Mouse (Mus musculus) right cerebral cortex, postnatal 4 days (tissue): Measurements from ENCODE around the gene Zbtb20.

ENCODE experiments used
- DNase-seq: peaks from one replicate; pipeline ENCODE4 v3.0.0-alpha.2; 2022

Gene Zbtb20

DNA sequence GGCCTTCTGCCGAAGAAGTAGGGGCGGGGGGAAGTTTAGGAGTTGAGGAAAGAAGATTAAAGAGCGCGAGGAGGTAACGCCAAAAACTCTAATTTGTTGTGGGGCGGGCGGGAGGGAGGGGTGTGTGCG is at the start of gene Zbtb20:
Gene Zbtb20 (plus strand): TSS at position 30 of the 129 bp plus-strand sequence.
- DNase-seq, result no peak

DNA sequence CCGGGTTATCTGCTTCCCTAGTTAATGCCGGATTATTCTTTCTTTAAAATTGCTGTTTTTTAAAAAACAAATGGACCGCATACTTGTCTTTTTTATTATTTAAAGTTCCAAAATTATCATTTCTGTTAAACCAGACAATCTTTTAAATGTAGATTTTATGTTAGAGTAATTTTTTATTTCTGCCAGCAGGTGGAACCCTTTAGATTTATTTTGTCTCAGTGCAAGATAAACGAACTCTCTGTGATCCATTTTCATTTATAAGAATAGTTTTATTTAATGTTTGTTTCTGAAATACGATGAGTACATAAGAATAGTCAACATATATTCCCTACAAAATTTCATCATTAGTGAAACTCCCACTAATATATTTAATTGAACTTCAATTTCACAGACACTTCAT is 39.7 kb upstream of the Zbtb20 start:
- no peak for DNase-seq

DNA sequence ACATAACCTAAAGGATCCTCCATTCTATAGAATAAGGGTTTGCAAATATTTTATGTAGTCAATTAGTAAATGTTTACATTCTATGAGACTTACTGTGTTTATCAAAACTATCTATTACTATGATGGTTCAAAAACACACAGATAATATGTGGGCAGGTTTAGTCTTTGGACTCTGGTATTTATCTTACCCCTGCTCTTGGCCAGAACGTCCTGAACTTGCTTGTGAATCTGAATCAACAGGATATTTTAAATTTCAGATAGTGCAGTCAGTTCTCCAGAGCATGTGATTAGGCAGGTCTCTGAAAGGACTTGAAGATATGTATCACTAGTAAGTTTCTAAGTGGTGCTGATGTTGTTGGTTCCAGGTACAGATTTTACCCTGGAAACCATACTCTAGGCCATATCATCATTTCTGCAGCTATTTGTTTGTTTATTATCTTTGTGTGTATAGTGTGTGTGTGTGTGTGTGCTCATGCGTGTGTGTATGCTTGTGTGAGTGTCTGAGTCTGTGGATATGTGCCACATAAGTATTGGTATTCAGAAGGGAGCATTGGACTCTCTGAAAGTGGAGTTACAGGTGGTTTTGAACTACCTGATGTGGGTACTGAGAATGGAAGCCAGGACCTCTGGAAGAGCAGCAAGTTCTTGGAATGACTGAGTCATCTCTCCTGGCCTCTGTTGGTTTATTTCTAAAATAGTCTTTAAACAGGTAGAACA is 39.1 kb upstream of the Zbtb20 start:
- DNase-seq, result no peak

DNA sequence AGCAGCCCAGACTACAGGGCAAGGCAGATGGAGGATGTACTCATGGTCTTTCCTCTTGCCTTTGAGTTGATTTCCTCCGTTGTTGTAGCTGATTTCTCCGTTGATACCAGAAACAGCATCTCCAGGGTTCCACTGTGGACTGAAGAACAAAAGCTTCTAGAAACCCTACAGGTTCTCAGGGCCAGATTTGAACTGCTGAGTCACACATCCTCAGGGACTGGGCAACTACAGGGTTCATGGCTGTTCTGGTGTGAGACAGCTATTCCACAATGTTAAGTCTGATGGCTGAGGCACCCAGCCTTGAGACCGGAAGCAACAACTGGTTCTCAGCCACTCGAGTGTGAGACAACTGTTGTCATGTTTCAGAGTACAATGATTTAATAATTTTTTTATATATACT is 37.5 kb upstream of the Zbtb20 start:
- no peak for DNase-seq

DNA sequence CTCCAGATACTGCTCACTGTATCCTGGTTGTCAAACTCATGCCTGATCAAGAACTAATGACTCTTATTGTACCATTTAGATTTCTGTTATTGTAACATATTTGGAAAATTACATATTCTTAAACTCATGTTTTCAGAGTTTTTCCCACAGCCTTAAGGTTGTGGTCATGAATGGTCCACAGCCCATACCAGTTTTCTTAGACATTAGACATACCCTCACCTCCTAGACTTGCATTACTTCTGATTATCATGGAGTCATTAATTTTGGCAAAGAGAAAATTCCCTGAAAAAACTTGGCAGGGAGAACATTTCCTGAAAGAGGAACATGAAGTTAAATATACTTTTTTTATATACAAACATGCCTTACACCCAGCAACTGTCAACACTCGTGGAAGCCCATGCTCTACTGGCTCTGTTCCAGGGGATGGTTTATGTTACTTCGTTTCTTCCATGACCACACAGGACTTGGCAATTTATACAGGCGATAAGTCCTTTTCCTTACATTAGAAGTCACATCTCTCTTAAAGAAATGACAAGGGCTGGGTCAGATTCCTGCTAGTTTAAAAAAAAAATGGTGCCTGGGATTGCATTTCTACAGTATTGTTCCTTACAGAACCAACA is 18.0 kb upstream of the Zbtb20 start:
- DNase-seq, result no peak

DNA sequence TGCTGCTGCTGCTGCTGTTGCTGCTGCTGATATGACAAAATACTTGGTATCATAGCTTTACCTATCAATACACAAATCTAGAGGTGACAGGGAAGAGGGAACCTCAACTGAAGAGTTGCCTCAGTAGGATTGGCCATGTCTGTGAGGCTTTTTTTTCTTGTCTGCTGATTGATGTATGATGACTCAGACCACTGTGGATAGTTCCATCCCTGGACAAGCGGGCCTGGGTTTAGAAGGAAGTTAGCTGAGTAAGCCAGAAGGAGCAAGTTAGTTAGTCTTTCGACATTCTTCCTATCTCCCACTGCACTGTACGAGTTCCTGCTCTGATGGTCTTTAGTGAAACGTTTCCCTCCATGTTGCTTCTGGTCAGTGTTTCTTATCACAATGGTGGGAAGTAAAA is 16.4 kb upstream of the Zbtb20 start:
- DNase-seq, result no peak

DNA sequence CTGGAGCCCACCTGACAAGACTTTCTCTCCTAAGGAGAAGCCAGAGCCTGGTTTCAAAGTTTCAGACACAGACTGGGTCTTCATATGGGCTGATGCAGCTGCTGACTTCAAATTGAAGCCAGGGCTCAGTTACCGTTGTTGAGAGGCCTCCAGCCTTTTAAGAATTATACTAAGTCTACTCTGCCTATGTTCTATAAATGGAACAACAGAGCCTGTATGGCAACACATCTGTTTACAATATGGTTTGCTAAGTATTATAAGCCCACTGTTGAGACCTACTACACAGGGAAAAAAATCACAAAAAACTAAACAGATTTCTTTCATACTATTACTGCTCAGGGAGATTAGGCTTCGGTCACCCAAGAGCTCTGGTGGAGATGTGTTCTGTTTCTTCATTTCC is 12.4 kb upstream of the Zbtb20 start:
- no peak for DNase-seq

DNA sequence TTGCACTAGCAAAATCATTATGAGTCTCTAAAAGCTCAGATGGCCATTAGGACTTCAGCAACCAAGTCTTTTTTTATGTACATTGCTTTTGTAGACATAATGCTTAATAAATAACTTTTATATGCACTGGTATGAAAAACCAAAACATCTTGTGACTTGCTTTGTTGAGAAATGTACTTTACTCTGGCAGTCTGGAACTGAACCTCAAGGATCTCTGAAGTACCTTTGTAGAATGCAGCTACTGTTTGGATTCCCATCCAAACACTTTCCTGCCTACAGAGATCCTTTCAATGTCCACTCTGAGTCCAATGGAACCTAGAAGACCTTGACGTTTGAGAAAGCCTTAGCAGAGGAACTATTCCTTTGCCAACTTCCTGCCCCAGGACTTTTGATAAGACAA is 9.6 kb upstream of the Zbtb20 start:
- DNase-seq, result no peak

DNA sequence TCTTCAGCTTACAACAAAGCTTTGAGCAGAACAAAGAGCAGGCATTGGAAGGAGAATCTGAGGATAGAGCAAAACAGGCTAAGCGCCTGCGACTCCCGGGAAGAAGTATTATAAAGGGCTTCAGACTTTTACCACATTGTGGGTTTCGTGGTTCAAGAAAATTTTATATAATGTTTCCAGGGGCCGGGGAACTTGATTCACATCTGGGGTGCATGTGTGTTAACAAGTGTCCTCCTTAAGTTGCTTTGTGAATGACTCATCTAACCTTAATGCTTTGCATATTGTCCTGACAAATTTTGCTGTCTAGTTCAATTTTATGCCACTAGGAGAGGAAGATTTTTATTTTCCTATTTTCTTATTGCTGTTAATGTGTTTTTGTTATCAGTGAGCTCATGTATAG is 3.6 kb upstream of the Zbtb20 start:
- no peak for DNase-seq

DNA sequence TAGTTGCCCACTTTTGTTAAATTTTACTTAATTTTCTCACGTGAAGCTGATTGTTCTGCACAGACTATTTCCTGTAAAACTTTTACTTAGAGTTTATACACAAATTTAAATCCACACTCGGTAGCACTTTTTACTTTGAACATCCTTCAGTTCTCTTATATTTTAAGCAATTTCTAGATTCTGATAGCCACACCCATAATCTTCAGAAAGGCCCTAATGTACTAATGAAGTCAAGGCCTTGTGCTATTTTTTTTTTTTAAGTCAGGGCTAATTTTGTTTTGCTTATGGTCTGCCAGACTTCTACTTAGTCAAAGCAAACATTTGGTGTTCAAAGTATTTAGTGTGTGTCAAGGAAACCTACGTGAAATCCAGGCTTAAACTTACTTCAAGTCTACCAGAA is 1.7 kb upstream of the Zbtb20 start:
- no peak for DNase-seq

DNA sequence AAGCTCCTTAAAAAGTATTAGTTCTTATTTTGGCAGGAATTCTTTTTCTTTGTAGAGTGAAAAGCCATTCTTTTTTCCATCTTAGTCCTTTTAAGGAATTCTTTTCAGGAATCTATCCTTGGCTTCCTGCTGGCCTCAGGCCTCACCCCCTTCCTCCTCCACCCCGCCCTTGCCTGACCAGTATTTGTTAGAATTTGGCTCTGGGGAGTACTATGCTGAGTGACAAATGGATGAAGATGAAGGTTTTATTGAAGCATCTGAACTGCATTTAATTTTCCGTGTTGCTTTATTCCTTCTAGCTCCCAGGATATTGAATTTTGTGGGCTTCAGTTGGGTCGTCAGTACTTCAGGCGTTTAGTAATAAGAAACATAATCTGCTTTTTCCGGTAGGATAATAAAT is 1.2 kb upstream of the Zbtb20 start:
- DNase-seq, result peak; percentile 16

DNA sequence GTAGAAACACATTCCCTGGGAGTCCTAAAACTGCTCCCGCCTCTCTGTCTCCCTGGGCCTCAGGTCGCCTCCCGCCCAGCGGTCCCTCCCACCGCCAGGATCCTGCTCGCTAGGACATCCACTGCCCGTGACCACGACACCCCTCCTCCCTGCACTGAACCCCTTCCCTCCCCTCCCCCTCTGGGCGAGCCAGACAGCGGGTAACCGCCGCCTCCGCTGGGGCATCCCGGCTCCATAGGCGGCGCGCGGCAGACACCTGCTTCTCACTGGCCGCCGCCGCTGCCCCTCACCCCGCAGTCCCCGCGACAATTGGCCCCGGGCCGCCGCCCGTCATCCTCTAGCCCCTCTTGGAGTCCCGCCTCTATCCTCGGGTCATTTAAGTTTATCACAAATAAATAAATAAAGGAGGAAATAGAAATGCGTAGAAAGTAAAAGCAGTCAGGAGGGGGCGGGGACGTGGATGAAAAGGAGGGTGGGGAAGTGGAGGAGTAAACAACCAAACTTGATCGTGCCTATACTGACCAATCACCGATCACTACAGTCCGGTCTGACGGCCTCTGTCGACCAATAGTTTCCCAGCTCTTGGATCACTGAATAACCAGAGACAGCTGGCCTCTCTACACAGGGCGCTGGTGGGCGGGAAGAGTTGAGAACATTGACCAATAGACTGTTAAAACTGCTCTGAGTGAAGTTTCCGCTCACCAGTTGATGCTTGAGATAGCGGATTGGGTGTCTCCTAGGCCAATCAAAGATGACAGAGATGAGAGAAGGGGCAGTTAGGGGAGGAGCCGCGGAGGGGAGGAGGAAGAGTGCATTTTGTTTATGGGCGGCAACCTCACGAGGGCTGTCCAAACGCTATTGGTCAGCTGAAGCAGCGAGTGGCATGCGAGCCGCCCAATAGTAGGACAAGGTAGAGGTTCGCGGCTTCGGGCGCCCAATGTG is 500 bp upstream of the Zbtb20 start:
- DNase-seq, result peak; percentile 96

DNA sequence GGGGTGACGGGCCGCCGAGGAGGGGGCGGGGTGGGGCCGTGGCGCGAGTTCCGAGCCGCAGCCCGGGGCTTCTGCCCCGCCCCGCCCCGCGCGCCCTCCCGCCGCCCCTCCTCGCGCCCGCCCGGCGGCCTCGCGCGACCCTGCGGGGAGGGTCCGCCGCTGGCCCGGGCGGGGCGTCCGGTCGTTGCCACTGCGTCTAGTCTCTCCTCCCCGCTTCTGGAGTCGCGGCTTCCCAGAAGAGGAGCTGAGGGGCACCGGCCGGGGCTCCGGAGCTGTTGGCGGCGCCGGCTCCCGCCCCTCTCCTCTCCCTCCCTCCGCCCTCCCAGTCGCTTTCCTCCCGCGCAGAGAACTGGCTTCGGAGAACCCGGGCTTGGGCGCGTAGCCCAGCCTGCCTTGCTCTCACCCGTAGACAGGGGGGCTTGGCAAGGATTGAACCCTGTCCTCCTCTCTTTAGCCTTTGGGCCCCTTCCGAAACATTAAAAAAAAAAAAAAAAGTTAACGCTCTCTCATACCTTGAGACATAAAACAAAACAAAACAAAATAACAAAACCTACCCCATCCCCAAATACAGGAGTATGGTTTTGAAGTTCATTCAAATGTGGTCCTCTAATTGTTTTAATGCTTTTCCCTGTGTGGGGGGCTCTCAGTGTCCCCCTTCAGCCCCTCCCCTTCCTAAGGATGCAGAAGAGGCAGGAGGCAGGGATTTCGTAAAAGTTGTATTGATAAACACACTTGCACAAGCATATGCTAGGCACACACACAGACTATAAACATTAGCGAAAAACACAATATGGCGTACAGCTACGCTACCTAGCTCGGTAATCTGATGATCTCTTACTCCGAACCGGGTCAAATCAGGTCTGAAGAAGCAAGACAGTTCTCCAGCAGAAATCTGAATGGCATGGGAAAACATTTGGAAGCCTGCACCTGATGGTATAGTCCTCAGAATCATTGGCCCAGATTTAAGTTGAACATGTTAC is 630 bp downstream of the Zbtb20 start:
- peak; percentile 62 for DNase-seq

DNA sequence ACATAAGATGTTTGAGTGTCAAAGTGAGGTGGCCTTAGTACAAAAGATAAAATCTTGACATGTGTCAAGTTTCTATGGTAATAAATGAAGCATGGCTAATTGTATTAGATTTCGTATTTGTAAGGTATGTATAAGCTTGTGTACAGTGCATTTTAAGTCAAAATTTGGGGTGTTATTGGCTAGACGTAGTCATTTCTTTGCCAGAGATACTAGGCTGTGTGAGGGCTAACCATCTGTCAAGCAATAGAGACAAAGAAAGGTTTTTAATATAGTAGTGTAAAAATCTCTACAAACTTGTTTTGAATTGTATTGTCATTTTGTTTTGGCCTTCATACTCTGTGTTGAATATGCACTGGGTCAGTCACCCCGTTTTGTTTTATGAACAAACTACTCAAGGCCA is 4.4 kb downstream of the Zbtb20 start:
- no peak for DNase-seq

DNA sequence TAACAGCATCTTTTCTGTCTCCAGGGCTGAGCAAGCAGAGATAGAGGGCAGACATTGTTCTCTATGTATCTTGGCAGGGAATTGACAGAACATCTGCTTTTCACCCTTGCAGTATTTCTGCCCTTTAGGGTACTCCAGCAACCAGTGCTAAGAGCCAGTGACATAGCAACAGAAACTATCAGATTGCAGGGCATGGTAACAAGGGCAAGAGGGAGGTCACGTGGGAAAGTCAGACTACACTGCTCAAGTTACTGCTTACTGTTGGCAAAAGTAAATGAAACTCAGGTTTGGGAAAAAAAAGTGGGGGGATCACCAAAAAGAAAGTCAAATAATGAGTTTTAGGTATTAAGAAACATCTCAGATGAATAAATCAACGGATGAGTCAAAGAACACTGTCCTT is 9.9 kb downstream of the Zbtb20 start:
- no peak for DNase-seq

DNA sequence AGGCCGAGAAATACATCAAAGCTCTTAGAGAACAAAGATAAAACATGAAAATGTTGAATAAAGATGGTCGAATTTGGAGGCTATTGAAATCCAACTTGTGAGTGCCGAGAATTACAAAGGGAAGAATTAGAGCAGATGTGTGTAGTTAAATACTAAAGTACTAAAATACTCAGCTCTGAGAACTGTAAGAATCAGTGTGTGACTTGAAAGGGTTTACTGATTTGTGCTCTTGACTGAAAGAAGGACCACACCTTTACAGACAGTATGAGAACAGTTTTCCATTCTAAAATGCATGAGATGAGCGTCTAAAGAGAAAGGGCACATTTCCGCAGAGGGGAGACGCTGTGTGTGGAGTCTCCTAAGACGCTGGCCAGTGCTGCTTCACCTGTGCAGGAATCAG is 10.3 kb downstream of the Zbtb20 start:
- no peak for DNase-seq

DNA sequence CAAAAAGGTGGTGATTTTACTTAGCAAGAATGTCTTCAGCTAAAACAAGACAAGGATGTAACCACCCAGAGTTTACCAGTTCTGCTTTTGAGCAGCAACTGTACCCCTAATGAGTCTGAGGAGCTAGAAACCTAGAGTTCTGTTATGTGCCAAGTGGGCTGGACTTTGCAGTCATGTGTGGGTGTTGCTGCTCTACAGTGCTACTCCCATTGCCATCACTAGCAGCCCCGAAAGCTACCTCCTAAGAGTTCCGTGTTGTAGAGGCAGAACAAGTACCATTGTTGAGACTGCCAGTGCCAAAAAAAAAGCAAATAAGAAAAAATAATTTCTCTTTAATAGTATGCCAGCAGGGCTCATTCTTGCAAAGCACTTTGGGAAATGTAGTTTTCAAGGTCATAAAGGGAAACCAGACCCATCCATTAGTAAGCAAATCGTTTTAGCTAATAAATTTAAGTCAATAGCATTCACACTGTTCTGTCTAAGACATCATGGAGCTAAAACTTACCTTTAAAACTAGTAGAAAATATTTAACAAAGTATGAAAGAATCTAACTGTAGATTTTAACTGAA is 21.5 kb downstream of the Zbtb20 start:
- no peak for DNase-seq

DNA sequence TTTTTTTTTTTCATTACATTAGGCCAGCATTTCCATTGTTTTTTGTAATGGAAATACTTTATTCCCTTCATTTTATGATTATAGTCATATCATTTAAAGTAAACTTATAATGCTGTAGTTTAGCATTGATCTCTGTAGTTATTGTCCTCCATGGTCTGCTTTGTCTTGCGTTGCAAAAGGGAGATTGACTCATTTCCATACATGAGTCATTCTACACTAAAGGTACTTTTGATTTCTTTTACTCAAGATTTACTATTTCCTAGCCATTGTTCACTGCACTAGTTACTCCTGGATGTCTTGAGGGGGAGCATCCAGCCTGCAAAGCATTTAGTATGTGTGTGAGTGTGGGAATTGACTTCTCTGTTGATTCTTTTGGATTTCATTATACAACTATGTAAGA is 24.6 kb downstream of the Zbtb20 start:
- DNase-seq, result no peak

DNA sequence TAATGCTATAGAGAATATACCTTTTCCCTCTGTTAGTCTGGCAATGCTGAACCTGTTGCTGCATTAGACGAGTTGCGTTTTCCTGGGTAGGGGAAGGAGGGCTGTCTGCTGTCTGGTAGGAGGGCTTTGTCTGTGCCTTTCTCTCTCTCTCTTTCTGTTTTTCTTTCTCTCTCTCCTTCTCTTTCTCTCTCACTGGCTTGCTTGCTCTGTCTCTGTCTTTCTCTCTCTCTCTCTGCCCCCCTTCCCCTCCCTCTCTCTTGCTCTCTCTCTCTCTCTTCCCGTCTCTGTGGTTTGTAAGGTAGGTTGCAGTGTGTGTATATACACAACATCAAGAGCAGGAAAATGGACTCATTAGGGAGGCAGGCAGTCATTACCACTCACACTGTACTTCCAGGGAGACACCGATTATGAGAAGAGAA is 31.6 kb downstream of the Zbtb20 start:
- no peak for DNase-seq

DNA sequence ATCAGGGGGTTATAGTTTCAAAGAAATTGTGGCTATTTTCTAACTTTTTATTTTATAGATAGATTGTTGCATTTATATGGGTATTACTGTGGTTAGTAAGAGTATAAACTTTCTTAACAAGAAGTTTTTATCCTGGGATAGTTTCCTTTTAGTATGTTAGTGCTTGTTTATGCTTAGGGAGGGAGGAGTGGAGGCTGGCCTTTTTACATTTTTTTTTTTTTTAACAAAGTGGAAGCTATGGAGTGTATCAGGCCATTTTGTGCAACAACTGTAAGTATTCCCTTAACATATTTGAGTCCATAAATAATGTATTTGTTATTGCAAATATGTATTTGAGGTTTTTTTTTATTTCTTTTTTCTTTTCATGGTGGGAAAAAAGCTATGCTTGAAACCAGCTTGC is 32.7 kb downstream of the Zbtb20 start:
- no peak for DNase-seq

DNA sequence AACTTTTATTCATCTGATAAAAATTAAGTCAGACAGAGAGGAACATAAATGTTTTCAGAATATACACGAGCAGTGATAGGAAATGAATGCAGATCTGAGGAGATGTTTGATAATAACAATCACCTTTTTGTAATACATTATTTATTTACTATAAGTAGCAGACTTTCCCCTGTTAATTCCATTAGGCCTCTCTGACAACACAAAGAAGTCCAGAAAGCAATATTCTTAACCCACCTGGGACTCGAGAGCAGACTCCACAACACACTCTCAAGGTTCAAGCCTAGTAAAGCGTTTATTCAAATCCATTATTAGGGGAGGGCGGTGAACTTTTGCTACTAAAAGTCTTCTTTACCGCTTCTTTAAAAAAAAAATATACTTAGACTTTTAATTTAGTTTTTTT is 33.2 kb downstream of the Zbtb20 start:
- DNase-seq, result no peak

DNA sequence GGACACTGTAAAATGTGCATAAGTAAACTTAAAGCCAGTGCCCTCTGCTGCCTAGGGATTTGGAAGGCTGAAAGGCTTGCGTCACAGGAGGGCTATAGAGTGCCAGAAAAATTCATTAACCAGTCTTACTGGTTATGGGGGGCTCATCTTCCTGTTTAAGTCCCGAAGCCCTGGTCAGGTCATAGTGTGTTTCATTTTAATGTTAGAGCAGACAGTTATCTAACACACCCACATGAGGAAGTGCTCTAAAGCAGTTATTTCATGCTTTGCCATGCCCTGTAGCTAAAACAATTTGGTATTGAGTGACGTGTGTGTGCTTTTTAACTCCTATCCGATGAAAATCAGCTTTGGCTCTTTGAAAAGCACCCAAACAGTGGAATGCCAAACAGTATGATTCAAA is 34.3 kb downstream of the Zbtb20 start:
- no peak for DNase-seq

DNA sequence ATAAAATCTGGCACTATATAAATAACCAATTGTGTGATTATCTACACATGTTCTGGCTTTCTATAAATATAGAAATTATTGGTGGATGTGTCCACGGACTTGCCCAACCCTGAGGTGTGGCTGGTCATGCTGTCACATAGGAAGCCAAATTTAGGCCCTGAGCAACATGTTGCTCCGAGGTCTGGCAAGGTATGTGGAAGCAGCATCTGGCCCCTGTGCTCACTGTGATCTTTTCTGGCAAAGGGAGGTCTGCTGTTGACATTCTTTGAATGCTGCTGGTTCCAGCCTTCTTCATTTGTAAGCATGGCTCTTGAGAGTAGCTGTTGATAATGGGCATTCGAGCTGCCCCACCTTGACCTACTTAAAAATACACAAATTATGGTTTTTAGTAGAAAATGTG is 35.0 kb downstream of the Zbtb20 start:
- DNase-seq, result no peak
